Mouse (Mus musculus): Measurements from ENCODE around the gene Pitpnm2. TPM values are rescaled to one million over a fixed set of nuclear protein-coding genes. Genes with fewer than 3 reads are reported as not detected.

Pitpnm2 gene
- polyA plus RNA-seq, 1 experiment from 2014 or later = 6.2 TPM

GRCm38 (mm10) chr5:124074845-124075307 lies 174.7 kb downstream of the Pitpnm2 start:
- Histone ChIP-seq H3K9me3 (ENCODE audit: control insufficient read depth, low read length) (no peaks in the 10 kb centered on the region), H3K4me1 (replicated peaks; ENCODE audit: control insufficient read depth, insufficient read depth, low read length) (peaks cover 18% of the 10 kb centered on the region), H3K36me3 (ENCODE audit: control insufficient read depth, insufficient read depth, low read length) (no peaks in the 10 kb centered on the region), H3K27ac (ENCODE audit: low read depth) (no peak overlapping the region), H3K4me2 (ENCODE audit: low read length) (no peak overlapping the region), H3K4me3 (ENCODE audit: low read depth, low read length) (no peak overlapping the region), H3K27me3 (replicated peaks; ENCODE audit: control insufficient read depth, insufficient read depth, low read length) (no peaks in the 10 kb centered on the region), H3K9ac (ENCODE audit: low read length) (no peak overlapping the region)
- DNase-seq (ENCODE audit: low spot score) (no peak), ATAC-seq (replicated peaks; ENCODE audit: low FRiP score, low TSS enrichment, low read depth) (0 out of 2 replicates have a peak, but pooled peaks have one; percentile 9)
- WGBS = 25% methylated on average over 10 of the region's 10 CpGs

- WGBS = 51% methylated on average over 9 of the region's 9 CpGs
- Histone ChIP-seq H3K9ac (ENCODE audit: low read length) (no peak overlapping the region), H3K4me3 (ENCODE audit: low read depth, low read length) (no peak overlapping the region), H3K27me3 (replicated peaks; ENCODE audit: control insufficient read depth, insufficient read depth, low read length) (no peaks in the 10 kb centered on the region), H3K4me1 (replicated peaks; ENCODE audit: control insufficient read depth, insufficient read depth, low read length) (peaks cover 18% of the 10 kb centered on the region), H3K4me2 (ENCODE audit: low read length) (no peak overlapping the region), H3K36me3 (ENCODE audit: control insufficient read depth, insufficient read depth, low read length) (no peaks in the 10 kb centered on the region), H3K27ac (ENCODE audit: low read depth) (no peak overlapping the region), H3K9me3 (ENCODE audit: control insufficient read depth, low read length) (no peaks in the 10 kb centered on the region)
- no peak for DNase-seq (ENCODE audit: low spot score)
- no peak for ATAC-seq (replicated peaks; ENCODE audit: low FRiP score, low TSS enrichment, low read depth)
Measured at GRCm38 (mm10) chr5:124073682-124074081, 175.9 kb downstream of the Pitpnm2 start.

DNA sequence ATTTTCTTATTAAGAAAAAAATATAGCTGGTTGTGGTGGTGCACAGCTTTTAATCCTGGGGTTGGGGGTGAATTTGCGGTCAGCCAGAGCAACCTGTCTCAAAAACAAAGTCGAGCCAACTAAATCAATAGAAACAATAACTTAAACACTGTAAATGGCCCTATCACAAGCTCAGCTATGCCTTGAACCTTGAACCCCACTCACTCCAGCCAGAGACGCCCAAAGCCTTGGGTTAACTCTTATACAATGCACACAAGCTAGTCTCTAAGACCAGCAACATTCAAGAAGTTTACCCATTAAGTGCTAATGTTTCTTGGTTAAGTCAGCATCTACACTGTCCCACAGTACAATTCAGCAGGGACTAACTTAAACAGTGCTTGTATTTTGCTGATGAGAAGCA lies 179.9 kb downstream of the Pitpnm2 start:
- 65% methylated on average over 3 of the region's 3 CpGs for WGBS
- H3K4me3 ChIP-seq (ENCODE audit: low read depth, low read length) = no peak overlapping the region
- no peaks in the 10 kb centered on the region for H3K36me3 ChIP-seq (ENCODE audit: control insufficient read depth, insufficient read depth, low read length)
- no peak for DNase-seq (ENCODE audit: low spot score)
- no peak for ATAC-seq (replicated peaks; ENCODE audit: low FRiP score, low TSS enrichment, low read depth)
- no peaks in the 10 kb centered on the region for H3K9me3 ChIP-seq (ENCODE audit: control insufficient read depth, low read length)
- H3K27me3 ChIP-seq (replicated peaks; ENCODE audit: control insufficient read depth, insufficient read depth, low read length) = no peaks in the 10 kb centered on the region
- H3K27ac ChIP-seq (ENCODE audit: low read depth) = no peak overlapping the region
- no peak overlapping the region for H3K4me2 ChIP-seq (ENCODE audit: low read length)
- no peak overlapping the region for H3K9ac ChIP-seq (ENCODE audit: low read length)
- H3K4me1 ChIP-seq (replicated peaks; ENCODE audit: control insufficient read depth, insufficient read depth, low read length) = peaks cover 4% of the 10 kb centered on the region; the same call in 1 of the 2 replicates

Other genes starting within 250 kb of the Pitpnm2 start
- gene Vps37b, start 217.5 kb downstream of the Pitpnm2 start, polyA plus RNA-seq (2014; fragmentation: Nextera tagmentation; extraction: Ambion mirVana) = 26.4 and 27.7 TPM in 2 replicates
- gene Abcb9, start 154.0 kb downstream of the Pitpnm2 start, polyA plus RNA-seq (2014; fragmentation: Nextera tagmentation; extraction: Ambion mirVana) = 1.5 and 1.8 TPM in 2 replicates
- gene Ogfod2, start 137.5 kb downstream of the Pitpnm2 start, polyA plus RNA-seq (2014; fragmentation: Nextera tagmentation; extraction: Ambion mirVana) = 17.1 and 18.0 TPM in 2 replicates
- 93.8 and 99.9 TPM in 2 replicates for gene Arl6ip4, start 133.7 kb downstream of the Pitpnm2 start, polyA plus RNA-seq (2014; fragmentation: Nextera tagmentation; extraction: Ambion mirVana)
- 13.6 and 13.9 TPM in 2 replicates for gene Mphosph9, start 78.2 kb upstream of the Pitpnm2 start, polyA plus RNA-seq (2014; fragmentation: Nextera tagmentation; extraction: Ambion mirVana)
- gene 2810006K23Rik, start 78.3 kb upstream of the Pitpnm2 start, polyA plus RNA-seq (2014; fragmentation: Nextera tagmentation; extraction: Ambion mirVana) = 11.6 and 14.1 TPM in 2 replicates
- gene Cdk2ap1, start 113.3 kb upstream of the Pitpnm2 start, polyA plus RNA-seq (2014; fragmentation: Nextera tagmentation; extraction: Ambion mirVana) = 58.7 and 59.5 TPM in 2 replicates
- gene Sbno1, start 176.2 kb upstream of the Pitpnm2 start, polyA plus RNA-seq (2014; fragmentation: Nextera tagmentation; extraction: Ambion mirVana) = 92.7 and 93.5 TPM in 2 replicates
- gene Kmt5a, start 190.2 kb upstream of the Pitpnm2 start, polyA plus RNA-seq (2014; fragmentation: Nextera tagmentation; extraction: Ambion mirVana) = 52.3 and 57.7 TPM in 2 replicates
- gene Rilpl2, start 228.6 kb upstream of the Pitpnm2 start, polyA plus RNA-seq (2014; fragmentation: Nextera tagmentation; extraction: Ambion mirVana) = 37.2 and 38.8 TPM in 2 replicates
- 10.7 and 11.2 TPM in 2 replicates for gene Snrnp35, start 233.4 kb upstream of the Pitpnm2 start, polyA plus RNA-seq (2014; fragmentation: Nextera tagmentation; extraction: Ambion mirVana)

Data from intestine, embryonic 14.5 days (tissue).